Mouse (Mus musculus): ENCODE data around the gene Ctsll3.

GRCm38 (mm10) chr13:60812768-60813167, 10.1 kb upstream of the Ctsll3 start:
- TF ChIP-seq POLR2A (IDR thresholded peaks at IDR 0.05; ENCODE audit: insufficient read depth, low read depth, low read length) (no peak), CTCF (IDR thresholded peaks at IDR 0.05) (no peak), EP300 (IDR thresholded peaks at IDR 0.05; ENCODE audit: insufficient read depth, low read depth, low read length) (no peak)
